Mouse (Mus musculus) monocyte, adult 2 months (primary cell): ENCODE measurements around the gene Tmem52b.

ENCODE experiments used
- DNase-seq, 2 experiments: peaks; one replicate each; pipeline ENCODE4 v3.0.0; 2022; ENCODE audit warnings: low spot score in 2 of 2, low read depth in 1 of 2

The Tmem52b gene

DNA sequence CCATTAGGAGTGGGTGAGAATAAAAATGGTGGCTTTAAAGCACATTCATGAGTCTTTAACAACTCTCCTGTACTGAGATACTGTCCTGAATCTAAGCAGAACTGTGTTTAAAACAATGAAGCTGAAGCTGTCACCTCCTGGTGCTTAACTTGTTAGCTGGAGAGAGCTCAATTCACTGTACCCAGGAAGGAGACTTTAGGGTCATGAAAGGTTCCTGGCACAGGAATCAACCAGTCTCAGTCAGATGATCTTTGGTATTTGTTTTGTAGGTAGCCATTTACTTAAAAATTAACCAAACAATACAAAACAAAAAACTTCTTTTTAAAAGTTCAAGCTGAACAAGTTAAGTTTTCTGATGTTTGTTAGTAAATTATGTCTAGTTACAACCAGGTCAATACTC, 17.9 kb downstream of the Tmem52b start:
- DNase-seq: no peak

- DNase-seq: peak in 1 of 2 experiments; percentile 41
Measured at GRCm38 (mm10) chr6:129532556-129532941, 20.2 kb downstream of the Tmem52b start.

DNA sequence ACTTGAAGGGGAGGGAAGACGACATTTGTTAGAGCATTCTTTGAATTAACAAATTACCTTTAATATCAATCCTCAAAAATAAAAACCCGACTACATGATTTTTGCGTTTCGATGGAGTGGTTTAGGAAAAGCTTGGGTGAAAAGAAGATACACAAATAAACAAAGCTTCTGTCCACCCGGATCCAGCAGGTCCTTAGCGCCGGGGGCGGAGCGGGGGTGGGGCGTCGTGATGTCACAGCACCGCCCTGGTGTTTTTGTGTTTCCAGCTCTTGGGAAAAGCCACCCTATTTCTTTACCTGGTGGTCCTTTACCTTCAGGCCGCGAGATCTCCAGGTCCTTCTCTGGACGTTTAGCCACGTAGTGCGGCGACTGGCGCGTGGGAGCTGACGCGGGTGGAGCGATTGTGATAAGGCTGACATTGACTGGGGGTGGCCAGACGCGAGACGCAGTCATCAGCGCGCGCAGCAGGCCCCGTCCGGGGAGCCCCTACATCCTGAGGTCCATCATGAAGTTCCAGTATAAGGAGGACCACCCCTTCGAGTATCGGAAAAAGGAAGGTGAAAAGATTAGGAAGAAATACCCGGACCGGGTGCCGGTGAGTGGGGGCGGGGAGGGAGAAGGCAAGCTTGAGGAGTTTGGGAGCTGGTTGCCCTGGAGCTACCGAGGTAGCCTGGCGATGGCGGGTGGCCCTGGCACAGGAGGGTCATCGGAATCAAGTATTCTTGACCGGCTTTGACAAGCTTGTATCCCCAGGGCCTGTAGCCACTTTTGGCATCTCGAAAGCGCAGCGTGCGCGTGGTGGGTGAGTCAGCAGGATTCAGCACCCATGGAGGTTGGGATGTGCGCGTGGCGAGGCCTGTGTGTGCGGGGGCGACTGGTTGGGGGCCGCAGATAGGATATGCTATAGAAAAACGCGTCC, 20.8 kb downstream of the Tmem52b start, which contains the start of gene Gabarapl1:
Gene Gabarapl1, plus strand, starts transcription at position 219 of the 919 bp plus-strand sequence.
- DNase-seq: peak in 1 of 2 experiments; percentile 75

DNA sequence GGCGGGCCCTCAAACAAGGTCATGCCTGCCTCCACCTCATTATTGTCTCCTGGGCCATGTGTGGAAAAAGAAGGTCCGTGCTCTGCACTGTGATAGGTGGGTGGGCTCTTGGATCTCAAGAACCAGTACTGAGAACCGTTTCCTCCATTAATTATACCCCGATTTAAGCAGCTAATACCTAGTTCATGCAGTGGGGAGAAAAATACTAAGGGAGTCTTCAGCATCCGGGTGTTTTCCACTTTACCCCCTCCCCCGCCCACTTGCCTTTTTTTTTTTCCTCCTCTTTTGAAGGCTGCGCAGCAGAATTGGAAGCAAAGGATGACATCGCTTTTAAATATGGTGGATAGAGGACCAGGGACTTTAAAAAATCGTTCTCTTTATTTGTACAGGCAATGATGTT, 21.7 kb downstream of the Tmem52b start:
- DNase-seq: no peak

DNA sequence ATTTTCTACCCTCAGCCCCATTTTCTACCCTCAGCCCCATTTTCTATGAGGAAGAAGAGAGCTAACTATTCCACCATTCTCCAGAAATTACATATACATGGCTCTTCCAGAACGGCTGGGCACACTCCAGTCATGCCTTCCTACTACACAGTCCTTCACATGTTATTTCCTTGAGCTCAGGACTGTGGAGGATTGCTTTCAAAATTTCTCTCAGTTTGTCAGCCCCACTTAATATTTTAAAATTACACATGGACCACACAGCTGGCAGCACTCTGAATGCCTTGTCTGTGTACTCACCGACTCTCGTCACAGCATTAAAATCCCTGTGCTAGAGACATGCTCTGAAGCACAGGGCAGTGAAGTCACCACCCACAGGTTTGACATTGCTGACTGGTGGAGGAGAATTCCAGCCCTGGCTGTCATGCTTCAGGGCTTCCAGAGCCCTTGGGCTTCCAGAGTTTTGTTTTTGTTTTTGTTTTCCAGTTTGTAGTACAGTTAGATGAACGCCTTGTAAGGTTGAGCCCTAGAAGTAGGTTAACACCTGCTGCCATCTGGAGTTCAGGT, 22.4 kb downstream of the Tmem52b start:
- DNase-seq: no peak

DNA sequence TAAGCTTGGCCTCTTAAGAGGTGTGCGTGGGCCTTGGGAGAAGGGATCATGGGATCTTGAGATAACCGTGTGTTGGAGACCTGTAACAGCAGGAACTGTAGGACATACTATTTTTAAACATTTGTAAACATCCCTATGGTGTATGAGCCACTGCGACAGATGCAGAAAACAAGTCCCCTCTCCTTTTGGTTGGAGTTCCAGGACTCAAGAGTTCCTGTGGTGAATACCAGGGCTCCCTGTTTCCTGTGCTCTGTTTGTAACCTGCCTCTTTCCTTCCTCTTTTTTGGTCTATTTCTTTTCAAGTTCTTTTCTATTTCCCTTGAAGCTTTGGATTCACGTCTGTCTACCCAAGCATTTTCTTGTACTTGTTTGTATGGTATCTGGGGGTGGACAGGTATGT, 23.4 kb downstream of the Tmem52b start:
- DNase-seq: no peak

GRCm38 (mm10) chr6:129538555-129538954, 26.2 kb downstream of the Tmem52b start:
- no peak for DNase-seq

GRCm38 (mm10) chr6:129541931-129542330, 29.6 kb downstream of the Tmem52b start:
- no peak for DNase-seq

- no peak for DNase-seq
Measured at GRCm38 (mm10) chr6:129542540-129542939, 30.2 kb downstream of the Tmem52b start.

DNA sequence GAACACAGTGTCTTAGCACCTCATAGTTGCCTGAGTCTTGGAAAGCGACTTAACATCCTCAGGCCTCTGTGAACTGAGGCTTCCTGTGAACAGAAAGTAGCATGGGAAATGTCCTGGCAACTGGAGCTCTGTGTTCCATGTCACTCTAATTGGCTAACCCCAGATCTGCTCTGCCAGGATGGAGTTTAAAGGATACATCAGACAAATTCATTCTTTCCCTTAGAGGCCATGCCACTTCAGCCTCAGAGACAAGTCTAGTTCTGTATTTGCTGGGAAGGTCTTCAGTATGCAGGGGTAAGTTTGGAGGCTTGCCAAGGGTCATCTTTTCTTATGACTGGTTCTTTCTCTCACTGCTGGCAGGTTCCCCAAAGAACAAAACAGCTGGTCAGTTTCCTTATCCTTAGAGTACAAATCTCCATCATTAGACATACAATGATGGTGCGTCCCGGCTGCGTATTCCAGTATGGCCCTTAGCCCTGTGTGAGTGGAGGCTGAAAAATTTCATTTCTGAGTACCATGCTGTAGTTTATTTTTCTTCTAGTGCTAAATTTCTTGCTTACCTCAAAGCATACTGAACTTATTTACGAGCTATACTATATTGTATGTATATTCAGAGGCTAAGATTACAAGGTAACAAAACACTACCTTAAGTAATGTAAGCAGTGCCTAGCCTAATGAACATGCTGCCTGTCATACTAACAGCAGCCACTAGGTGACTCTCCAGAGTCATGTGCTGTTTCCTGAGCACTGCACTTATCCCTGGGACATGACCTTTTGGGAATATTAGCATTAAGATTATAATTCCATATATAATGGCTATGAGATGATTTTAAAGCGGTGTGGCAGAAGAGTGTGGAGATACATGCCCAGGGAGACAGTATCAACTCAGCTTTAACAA, 31.6 kb downstream of the Tmem52b start:
- DNase-seq: no peak

- DNase-seq: no peak
Measured at GRCm38 (mm10) chr6:129547277-129547676, 34.9 kb downstream of the Tmem52b start.

GRCm38 (mm10) chr6:129548009-129548408, 35.7 kb downstream of the Tmem52b start:
- DNase-seq: no peak

GRCm38 (mm10) chr6:129557298-129558023, 45.1 kb downstream of the Tmem52b start:
- no peak for DNase-seq

DNA sequence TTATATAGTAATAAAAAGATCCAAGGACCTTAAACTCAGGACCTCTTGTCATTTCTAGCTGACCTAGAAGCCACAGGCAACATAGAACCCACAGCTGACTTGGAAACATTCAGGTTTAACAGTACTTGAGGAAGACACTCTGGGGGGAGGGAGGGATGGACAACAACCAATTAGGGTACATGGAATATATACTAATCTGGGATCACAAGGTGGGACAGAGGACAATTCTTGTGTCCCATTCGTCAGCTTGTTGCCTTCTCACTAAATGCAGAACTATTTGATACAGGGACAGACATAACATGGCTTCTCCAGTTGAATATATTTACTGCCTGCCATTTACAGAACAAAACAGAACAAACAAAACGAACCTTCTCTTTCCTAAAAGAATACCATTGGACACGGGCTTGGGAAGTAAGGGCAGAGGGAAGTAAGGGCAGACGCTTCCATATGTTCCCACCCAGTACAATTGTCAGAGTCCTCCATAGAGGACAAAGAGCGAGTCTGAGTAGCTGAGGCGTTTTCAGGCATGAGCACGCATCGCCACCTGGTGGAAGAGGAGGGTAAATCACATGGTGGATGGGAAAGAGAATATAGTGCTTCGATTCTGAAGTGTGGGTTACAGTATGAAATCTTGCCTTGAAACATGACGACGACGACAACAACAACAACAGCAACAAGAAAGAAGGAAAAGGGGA, 46.7 kb downstream of the Tmem52b start:
- peak in 1 of 2 experiments; percentile 34 for DNase-seq

GRCm38 (mm10) chr6:129559641-129560027, 47.3 kb downstream of the Tmem52b start:
- DNase-seq: no peak

DNA sequence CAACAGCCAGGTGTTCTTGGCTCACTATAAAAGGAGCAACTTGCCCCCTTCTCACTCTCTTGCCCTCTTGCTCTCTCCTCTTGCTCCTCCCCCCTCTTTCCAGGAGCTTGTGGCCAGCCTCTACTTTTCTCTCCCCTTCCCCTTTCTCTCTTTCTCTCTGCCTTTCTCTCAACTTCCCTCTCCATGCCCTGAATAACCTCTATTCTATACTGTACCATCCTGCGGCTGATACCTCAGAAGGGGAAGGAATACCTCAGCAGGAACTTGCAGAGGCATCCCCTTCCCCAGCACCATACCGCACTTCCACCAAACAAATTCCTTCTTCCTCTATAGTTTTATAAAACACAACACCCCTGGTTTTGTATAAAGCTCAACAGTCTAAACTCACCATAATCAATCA, 52.9 kb downstream of the Tmem52b start:
- no peak for DNase-seq
